Mouse (Mus musculus) lung, adult 2 months (tissue): ENCODE measurements around the gene Prdm16.

Experiments used
- CTCF ChIP-seq: fragments of 200-500 bp; IDR thresholded peaks from 2 replicates; pipeline ENCODE4 v1.5.1; 2011; ENCODE audit warnings: mild to moderate bottlenecking, low read length, control low read depth; ENCODE audit not compliant: insufficient read depth
- POLR2A ChIP-seq: fragments of 200-500 bp; IDR thresholded peaks from 2 replicates; pipeline ENCODE4 v1.6.1; 2011; ENCODE audit warnings: low read depth, mild to moderate bottlenecking, control low read depth, low read length, borderline replicate concordance; ENCODE audit errors: extremely low read depth

GRCm38 (mm10) chr4:154549961-154550393 lies 86.7 kb downstream of the Prdm16 start:
- TF ChIP-seq CTCF (no peak), POLR2A (no peak)
